In the genomic region with DNA sequence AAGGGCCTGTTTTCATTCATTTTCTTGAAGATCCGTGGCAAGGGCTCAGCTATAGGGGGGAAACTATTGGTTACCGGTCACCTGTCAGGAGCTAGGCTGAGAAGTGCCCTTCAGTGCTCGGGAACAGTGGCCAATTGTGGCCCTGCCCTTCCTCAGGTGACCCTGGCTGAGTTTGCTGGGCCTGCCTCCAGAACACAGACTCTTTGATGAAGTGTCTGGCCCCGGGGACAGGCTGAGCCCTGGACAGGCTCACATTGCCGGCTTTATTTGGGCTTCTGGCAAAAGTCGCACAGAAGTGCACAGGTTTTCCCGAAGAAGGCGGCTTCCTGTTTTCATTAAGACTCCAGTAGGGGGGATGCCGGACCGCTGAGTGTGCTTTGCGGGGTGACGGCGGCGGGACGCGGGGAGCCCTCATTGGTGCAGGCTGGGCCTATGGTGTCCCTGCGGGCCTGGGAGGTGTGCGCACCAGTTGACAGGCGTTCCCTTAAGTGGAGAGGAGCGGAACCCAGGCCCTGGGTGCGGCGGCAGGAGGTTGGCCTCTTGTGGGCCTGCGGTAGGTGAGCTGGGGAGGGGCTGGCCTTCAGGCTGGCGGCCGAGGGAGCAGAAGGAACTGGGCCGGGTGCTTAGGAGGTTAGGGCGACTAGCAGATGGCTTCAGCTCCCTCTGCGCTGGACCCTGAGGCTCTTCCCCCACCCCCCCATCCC, we compare ENCODE assay signal across 9 mouse cellular contexts.
DNase-seq lines count a peak whose midpoint lies in the region; ATAC-seq and TF ChIP-seq lines count a peak whose summit lies in the region.
"Had no signal": no experiment of that assay in that cellular context is flagged by ENCODE, and none has a peak within 500 bp of the region (broad histone marks: within the 10 kb centered on the region; RNA-seq: fewer than 3 reads in every experiment).

No protein-coding gene starts in this region.

- 1% methylated on average over 28 of the region's 28 CpGs for WGBS in forebrain, embryonic 10.5 days
- WGBS in heart, embryonic 12.5 days = under 1% methylated on average over 27 of the region's 28 CpGs
- under 1% methylated on average over 28 of the region's 28 CpGs for WGBS in kidney, embryonic 16.5 days
- WGBS in liver, embryonic 11.5 days = 3% methylated on average over 28 of the region's 28 CpGs
- 3% methylated on average over 27 of the region's 28 CpGs for WGBS in neural tube, embryonic 12.5 days
- 4% methylated on average over 28 of the region's 28 CpGs for WGBS in thymus, adult 2 months

- peak overlapping the region; percentile 55 for H3K4me3 ChIP-seq in forebrain, embryonic 10.5 days
- H3K4me3 ChIP-seq in heart, embryonic 12.5 days = peak overlapping the region; percentile 61
- H3K4me3 ChIP-seq in kidney, embryonic 16.5 days (ENCODE audit: low read length) = peak overlapping the region; percentile 53
- H3K4me3 ChIP-seq in liver, embryonic 11.5 days (ENCODE audit: low read depth, low read length) = peak overlapping the region; percentile 48
- peak overlapping the region; percentile 30 for H3K4me3 ChIP-seq in neural tube, embryonic 12.5 days
- H3K4me3 ChIP-seq in thymus, adult 2 months (ENCODE audit: control insufficient read depth, insufficient read depth, low read length) = no peak overlapping the region

- DNase-seq in cerebellum, adult 11 months = peak; percentile 6
- peak; percentile 55 for DNase-seq in forebrain, embryonic 10.5 days (ENCODE audit: extremely low spot score, low spot score)
- peak; percentile 64 for DNase-seq in liver, embryonic 11.5 days (ENCODE audit: low spot score)
- peak; percentile 27 for DNase-seq in thymus, adult 2 months

- peaks cover 43% of the 10 kb centered on the region for H3K27me3 ChIP-seq in forebrain, embryonic 10.5 days (ENCODE audit: poor library complexity, severe bottlenecking)
- H3K27me3 ChIP-seq in heart, embryonic 12.5 days (replicated peaks) = no peaks in the 10 kb centered on the region
- H3K27me3 ChIP-seq in kidney, embryonic 16.5 days (ENCODE audit: insufficient read depth, low read length) = no peaks in the 10 kb centered on the region
- H3K27me3 ChIP-seq in liver, embryonic 11.5 days (replicated peaks; ENCODE audit: control insufficient read depth, insufficient read depth, low read length) = peaks cover 23% of the 10 kb centered on the region
- H3K27me3 ChIP-seq in neural tube, embryonic 12.5 days (replicated peaks) = no peaks in the 10 kb centered on the region; the same call in 1 of the 2 replicates
- no peaks in the 10 kb centered on the region; the same call in 1 of the 2 replicates for H3K27me3 ChIP-seq in thymus, adult 2 months (ENCODE audit: control insufficient read depth, insufficient read depth, low read length)

- H3K36me3 ChIP-seq in forebrain, embryonic 10.5 days (replicated peaks) = peaks cover 27% of the 10 kb centered on the region
- peaks cover 27% of the 10 kb centered on the region for H3K36me3 ChIP-seq in heart, embryonic 12.5 days
- H3K36me3 ChIP-seq in kidney, embryonic 16.5 days (ENCODE audit: insufficient read depth, low read length) = peaks cover 25% of the 10 kb centered on the region
- H3K36me3 ChIP-seq in liver, embryonic 11.5 days (ENCODE audit: control insufficient read depth, insufficient read depth, low read length) = peaks cover 23% of the 10 kb centered on the region
- peaks cover 18% of the 10 kb centered on the region for H3K36me3 ChIP-seq in neural tube, embryonic 12.5 days
- no peaks in the 10 kb centered on the region for H3K36me3 ChIP-seq in thymus, adult 2 months (ENCODE audit: control insufficient read depth, insufficient read depth, low read length)

- no peak for ATAC-seq in cerebellum, adult (ENCODE audit: insufficient number of reproducible peaks, low FRiP score, low TSS enrichment)
- ATAC-seq in heart, embryonic 12.5 days (ENCODE audit: insufficient number of reproducible peaks, low FRiP score) = peak; percentile 84
- peak; percentile 89 for ATAC-seq in kidney, embryonic 16.5 days (ENCODE audit: low FRiP score, low TSS enrichment)
- peak; percentile 68 for ATAC-seq in liver, embryonic 11.5 days (replicated peaks; ENCODE audit: low FRiP score)
- peak; percentile 77 for ATAC-seq in neural tube, embryonic 12.5 days (ENCODE audit: low FRiP score, low read depth)

- TF ChIP-seq CTCF in thymus, adult 2 months (IDR thresholded peaks at IDR 0.05; ENCODE audit: borderline replicate concordance, control insufficient read depth, extremely low read depth, insufficient read depth, low read length, poor library complexity) = no peak

- H3K9me3 ChIP-seq in forebrain, embryonic 10.5 days = 0 out of 2 replicates have a peak, but pooled peaks cover 4% of the 10 kb centered on the region
- H3K9me3 ChIP-seq in heart, embryonic 12.5 days (replicated peaks) = no peaks in the 10 kb centered on the region
- H3K9me3 ChIP-seq in kidney, embryonic 16.5 days (ENCODE audit: low read length) = peaks cover 4% of the 10 kb centered on the region; the same call in 1 of the 2 replicates
- H3K9me3 ChIP-seq in liver, embryonic 11.5 days (ENCODE audit: control insufficient read depth, low read length) = no peaks in the 10 kb centered on the region
- H3K9me3 ChIP-seq in neural tube, embryonic 12.5 days = no peaks in the 10 kb centered on the region

- H3K27ac ChIP-seq in forebrain, embryonic 10.5 days = peak overlapping the region; percentile 84
- peak overlapping the region; percentile 99 for H3K27ac ChIP-seq in heart, embryonic 12.5 days (ENCODE audit: poor library complexity, severe bottlenecking)
- H3K27ac ChIP-seq in kidney, embryonic 16.5 days (ENCODE audit: low read length) = peak overlapping the region; percentile 88
- peak overlapping the region; percentile 63 for H3K27ac ChIP-seq in liver, embryonic 11.5 days (ENCODE audit: low read depth, low read length)
- no peak overlapping the region for H3K27ac ChIP-seq in neural tube, embryonic 12.5 days
- H3K27ac ChIP-seq in thymus, adult 2 months (ENCODE audit: control insufficient read depth, insufficient read depth, low read length) = no peak overlapping the region
- H3K27ac ChIP-seq: macrophage had no signal

- peaks cover 45% of the 10 kb centered on the region for H3K4me1 ChIP-seq in forebrain, embryonic 10.5 days
- peaks cover 78% of the 10 kb centered on the region for H3K4me1 ChIP-seq in heart, embryonic 12.5 days (replicated peaks)
- H3K4me1 ChIP-seq in kidney, embryonic 16.5 days (ENCODE audit: insufficient read depth, low read length) = peaks cover 22% of the 10 kb centered on the region
- H3K4me1 ChIP-seq in liver, embryonic 11.5 days (replicated peaks; ENCODE audit: control insufficient read depth, insufficient read depth, low read length) = peaks cover 7% of the 10 kb centered on the region; the same call in 1 of the 2 replicates
- H3K4me1 ChIP-seq in neural tube, embryonic 12.5 days = peaks cover 13% of the 10 kb centered on the region
- no peaks in the 10 kb centered on the region for H3K4me1 ChIP-seq in thymus, adult 2 months (replicated peaks; ENCODE audit: control insufficient read depth, insufficient read depth, low read length)

- H3K9ac ChIP-seq in heart, embryonic 12.5 days = peak overlapping the region; percentile 91
- H3K9ac ChIP-seq in kidney, embryonic 16.5 days (replicated peaks; ENCODE audit: low read length) = peak overlapping the region; percentile 72
- peak overlapping the region; percentile 49 for H3K9ac ChIP-seq in liver, embryonic 11.5 days (ENCODE audit: low read depth, low read length)
- peak overlapping the region; percentile 36; the same call in 1 of the 2 replicates for H3K9ac ChIP-seq in neural tube, embryonic 12.5 days

- no peak for TF ChIP-seq POLR2A in thymus, adult 2 months (IDR thresholded peaks at IDR 0.05; ENCODE audit: control insufficient read depth, extremely low read depth, insufficient read depth, low read length, poor library complexity)

- peak overlapping the region; percentile 91 for H3K4me2 ChIP-seq in heart, embryonic 12.5 days
- peak overlapping the region; percentile 80 for H3K4me2 ChIP-seq in kidney, embryonic 16.5 days (replicated peaks; ENCODE audit: low read depth, low read length)
- H3K4me2 ChIP-seq in liver, embryonic 11.5 days = peak overlapping the region; percentile 74
- peak overlapping the region; percentile 73 for H3K4me2 ChIP-seq in neural tube, embryonic 12.5 days (replicated peaks)

Comparison
In these comparisons a context has a peak if more than half of its experiments do, and no peak if none do; other contexts are left out.
1. DNase-seq: peak in every context shown above with its lines; median percentile 64 in liver, embryonic 11.5 days; 55 in forebrain, embryonic 10.5 days; 27 in thymus, adult 2 months; 6 in cerebellum, adult 11 months.
2. H3K27ac ChIP-seq: peak in forebrain, embryonic 10.5 days (single experiment), heart, embryonic 12.5 days (single experiment), kidney, embryonic 16.5 days (single experiment) and liver, embryonic 11.5 days (single experiment); none in neural tube, embryonic 12.5 days (single experiment) and thymus, adult 2 months (single experiment).
3. H3K9ac ChIP-seq: peak in every context shown above with its lines; median percentile 91 in heart, embryonic 12.5 days; 72 in kidney, embryonic 16.5 days; 49 in liver, embryonic 11.5 days; 36 in neural tube, embryonic 12.5 days.
4. Peak in every context shown above with its lines, with median percentiles within 50 percentile points of each other: H3K4me2 ChIP-seq.